Mouse (Mus musculus) c-Kit-positive CD71-positive TER-119-positive erythroid progenitor cells, embryonic 14.5 days (primary cell): ENCODE results near the gene Vsig10l.
A peak's percentile ranks its signal among the peaks of the same experiment; 100 is the strongest.

Experiments
- DNase-seq: peaks from one replicate; pipeline ENCODE4 v3.0.0-alpha.2; 2013; ENCODE audit warnings: low spot score

Gene Vsig10l

DNA sequence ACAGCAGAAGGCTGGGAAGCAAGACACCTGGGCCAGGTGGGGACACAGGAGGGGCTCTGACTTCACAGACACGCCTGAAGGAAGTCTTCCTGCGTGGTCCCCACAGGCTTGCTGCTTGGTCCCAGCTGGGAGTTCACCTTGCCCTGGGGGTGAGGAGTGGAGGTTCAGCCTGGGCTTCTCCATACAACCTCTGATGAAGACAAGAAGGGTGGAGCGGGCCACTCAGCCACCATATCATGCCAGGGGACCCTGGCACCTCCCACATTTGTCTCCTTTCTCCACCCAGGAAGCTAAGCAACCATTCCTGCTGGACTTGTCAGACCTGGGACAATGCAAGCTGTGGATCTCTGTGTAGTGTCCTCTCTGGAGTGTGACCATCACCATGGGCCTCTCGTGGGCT lies at the start of gene Vsig10l:
Vsig10l (plus strand) TSS at position 301 of the 400 bp plus-strand sequence.
- DNase-seq = no peak

DNA sequence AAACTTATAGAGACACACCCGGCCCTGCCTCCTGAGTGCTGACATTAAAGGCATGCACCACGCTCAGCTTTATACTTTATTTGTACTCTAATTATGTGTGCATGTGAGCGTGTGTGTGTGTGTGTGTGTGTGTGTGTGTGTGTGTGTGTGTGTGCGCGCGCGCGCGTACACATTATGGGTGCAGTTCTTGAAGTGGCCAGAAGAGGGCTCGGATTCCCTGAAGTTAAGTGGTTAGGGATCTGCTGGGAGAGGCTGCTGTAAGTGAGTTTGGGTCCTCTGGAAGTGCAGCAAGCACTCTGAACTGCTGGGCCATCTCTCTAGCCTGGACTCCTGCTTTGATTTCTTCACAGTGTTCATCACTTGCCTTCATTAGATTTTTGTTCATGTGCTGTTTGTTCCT lies 45.7 kb upstream of the Vsig10l start:
- DNase-seq = no peak

DNA sequence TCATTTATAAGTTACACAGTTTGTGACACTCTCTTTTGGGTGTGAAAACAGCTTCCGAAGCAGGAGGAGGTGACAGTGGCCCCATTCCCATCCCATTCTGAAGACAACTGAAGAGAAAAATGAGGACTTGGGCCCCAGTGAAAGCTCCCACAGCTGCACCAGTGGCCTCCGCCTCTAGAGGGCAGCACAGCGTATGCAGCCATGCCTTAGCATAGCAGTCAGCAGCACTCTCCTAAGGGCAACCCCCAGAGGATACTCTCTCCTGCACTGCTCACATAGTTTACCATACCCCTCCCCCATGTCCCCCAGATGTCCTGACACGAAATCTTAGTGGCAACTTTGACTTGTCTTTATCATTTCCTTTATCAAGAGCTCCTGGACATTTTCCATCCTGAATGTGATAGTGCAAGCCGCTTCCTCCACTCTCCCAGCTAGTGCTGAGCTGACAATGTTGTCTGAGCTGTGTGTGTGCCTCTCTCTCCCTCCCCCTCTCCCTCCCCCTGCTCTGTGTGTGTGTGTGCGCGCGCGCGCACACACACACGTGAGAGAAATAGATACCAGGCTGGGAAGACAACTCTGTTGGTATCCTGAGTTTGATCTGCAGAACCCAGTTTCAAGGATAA lies 39.8 kb upstream of the Vsig10l start:
- peak; percentile 57 for DNase-seq

DNA sequence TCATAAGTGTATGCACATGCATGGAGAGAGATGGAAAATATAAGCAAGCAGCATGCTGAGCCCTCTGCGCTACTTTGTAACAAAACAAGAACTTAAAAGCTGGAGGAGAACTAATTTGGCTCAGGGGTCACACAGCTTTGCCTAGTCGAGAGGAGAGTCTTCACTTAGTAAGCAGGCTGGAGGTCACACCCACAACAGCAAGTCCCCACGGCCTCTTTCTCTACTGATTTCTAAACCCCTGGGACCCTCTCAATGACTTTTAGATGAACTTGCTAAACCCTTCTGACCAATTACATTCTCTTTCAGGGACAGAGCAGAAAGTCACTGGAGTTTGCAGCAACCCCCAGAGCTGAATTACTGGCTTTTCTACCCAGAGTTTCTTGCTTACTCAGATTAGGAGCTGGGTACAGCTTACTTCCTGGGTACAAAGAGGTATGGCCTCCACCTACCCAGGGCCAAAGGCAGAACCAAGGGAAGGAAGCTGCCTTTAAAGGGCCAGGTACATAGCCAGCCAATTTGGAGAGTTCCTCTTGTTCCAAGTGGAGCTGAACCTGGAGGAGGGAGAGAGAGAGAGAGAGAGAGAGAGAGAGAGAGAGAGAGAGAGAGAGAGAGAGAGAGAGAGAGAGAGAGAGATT lies 38.8 kb upstream of the Vsig10l start:
- DNase-seq = no peak

DNA sequence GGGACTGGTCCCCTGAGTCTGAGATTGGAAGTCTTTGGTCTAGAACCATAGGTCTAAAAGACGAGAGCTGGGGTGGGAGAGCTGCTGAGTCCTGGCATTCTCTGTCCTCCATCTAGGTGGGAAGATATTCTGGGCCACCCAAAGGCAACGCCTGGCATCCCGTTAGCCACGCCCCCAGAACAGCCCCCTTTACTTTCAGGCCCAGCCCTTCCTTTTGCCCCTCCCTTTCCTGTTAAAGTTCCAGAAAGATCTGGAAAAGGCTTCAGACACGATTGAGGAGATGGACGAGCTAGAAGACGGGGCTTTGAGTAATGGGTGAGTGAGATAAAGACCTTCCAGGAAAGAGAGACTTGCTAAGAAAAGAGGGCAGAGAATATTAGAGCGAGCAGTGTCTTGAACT lies 35.5 kb upstream of the Vsig10l start, which contains the start of gene Lim2:
Lim2 (plus strand) TSS at position 265 of the 400 bp plus-strand sequence.
- DNase-seq = no peak

DNA sequence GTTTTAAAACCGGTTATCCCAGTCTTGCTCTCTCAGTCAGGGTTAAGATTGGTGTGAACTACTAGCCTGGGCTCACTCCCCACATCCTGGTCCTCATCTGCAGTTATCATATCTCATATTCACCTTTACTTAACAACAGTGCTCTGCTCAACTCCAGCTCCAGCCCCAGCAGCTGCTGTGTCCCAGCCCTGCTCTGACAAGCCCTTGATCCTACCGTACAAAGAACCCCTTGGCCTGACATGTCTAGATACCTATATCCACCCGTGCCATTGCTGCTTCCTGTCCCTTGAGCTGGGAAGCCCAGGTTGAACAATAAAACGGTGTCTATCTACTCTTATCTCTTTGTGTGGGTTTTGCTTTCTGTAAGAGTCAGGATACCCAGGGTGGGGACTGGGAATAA lies 33.5 kb upstream of the Vsig10l start:
- no peak for DNase-seq

GRCm38 (mm10) chr7:43432891-43433290 lies 30.1 kb upstream of the Vsig10l start:
- DNase-seq = no peak

- DNase-seq = no peak
Measured at GRCm38 (mm10) chr7:43434676-43435075, 28.3 kb upstream of the Vsig10l start.

DNA sequence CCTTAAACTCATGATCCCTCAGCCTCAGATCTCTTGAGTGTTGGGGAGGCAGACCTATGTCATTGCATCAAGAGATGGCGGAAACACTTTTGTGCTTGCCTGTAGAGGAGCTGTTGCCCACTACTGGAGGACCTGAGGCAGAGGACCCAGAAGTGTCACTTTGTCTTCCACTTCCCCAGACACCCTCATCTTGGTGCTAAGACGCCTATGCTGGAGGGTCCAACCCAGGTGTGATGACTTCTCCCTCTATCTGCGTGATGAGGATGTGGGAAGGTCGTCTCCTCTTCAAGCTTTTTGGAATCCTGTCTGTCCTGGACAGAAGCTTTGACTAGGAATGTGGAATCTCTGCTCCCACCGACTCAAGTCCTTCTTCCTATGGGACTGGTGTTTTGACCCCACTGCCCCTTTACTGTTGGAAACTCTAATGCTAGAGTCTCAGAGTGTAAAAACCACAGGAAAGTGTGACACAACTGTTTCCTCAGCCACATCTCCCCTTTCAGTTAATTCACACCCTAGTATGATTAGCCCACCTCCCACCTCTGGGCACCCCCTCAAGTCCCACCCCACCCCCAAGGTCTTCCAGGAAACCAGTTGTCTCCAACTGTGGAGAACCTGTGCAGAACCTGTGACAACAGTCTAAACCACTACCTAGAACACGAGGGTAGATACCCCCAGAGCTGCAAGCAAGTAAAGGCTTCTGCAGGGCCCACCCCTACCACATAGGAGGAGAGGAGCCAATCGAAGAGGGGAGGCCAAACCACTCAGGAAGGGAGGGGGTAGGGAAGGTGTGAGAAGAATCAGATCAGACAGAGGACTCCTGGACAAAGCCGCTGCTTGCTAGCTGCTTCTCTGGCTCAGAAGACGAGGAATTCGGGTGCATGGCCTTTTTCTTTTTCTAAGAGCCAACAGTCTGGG lies 26.4 kb upstream of the Vsig10l start, which contains the start of gene Nkg7:
Nkg7 (plus strand) TSS at position 733 of the 915 bp plus-strand sequence.
- no peak for DNase-seq

DNA sequence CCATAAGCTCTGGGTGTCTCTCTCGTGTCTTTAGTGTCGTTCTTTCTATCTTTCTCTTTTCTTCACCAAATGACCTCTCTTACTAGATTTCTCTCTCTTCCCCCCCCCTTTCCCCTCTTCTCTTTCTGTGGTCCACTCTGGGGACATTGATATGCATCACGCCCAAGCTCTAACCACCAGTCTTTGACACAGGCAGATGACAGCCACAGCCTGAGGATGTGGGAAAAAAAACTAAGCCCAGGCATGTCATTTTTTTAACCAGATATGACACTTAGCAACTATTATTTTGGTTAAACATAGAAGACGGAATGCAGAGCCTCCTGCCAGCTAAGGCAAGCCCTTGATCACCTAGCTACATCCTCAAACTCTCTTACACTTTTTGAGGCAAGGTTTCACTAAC lies 24.3 kb upstream of the Vsig10l start:
- no peak for DNase-seq

DNA sequence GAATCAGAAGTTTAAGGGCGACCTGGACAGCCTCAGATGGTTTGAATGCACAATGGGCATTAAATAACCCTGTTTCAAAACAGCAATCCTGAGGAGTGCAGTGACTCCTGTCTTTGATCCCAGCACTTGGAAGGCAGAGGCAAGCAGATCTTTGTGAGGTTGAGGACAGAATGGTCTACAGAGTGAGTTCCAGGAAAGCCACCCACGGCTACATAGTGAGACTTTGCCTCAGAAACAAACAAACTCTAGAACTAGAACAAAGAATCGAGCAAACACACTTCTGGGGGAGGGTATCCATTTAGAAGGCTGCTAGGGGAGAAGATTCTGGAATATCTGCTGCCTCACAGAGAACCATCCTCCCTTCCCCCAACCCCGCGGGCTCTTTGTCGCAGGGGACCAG lies 22.5 kb upstream of the Vsig10l start, which contains the start of gene Cldnd2:
Cldnd2 (plus strand) TSS at position 301 of the 400 bp plus-strand sequence.
- no peak for DNase-seq

- no peak for DNase-seq
Measured at GRCm38 (mm10) chr7:43441071-43441470, 21.9 kb upstream of the Vsig10l start.

DNA sequence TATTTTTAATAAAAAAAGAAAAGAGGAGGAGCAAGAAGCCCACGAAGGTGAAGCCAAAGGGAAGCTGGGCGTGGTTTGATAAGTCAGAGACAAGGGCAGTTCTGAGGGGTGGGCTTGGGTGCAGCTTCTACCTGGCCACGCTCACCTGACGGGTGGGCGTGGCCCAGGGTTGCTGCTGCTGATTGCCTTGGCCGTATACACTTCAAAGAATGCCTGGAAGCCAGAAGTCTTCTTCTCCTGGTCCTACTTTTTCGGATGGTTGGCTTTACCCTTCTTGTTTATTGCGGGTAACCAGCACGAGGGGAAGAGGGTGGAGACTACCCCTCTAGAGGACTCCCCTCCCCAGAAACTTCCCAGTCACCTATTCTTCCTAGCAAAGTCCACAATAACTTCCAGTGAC lies 20.3 kb upstream of the Vsig10l start:
- no peak for DNase-seq

GRCm38 (mm10) chr7:43443126-43443916 lies 19.6 kb upstream of the Vsig10l start:
- DNase-seq = peak; percentile 59

DNA sequence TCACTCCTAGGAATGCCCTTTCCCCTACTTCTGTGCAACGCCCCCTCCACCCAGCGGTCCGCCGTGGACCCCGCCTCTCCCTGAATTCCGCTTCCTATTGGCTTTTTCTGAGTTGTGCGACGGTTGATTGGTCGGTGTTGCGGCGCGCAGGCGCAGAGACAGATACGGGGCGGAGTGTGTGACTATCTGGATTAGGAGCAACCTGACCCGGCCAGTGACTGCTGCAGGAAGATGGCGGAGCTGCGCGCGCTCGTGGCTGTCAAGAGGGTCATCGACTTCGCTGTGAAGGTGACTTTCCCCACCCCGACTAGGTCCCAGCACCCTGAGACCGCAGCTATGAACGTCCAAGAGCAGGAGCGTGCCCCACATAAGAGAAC lies 19.0 kb upstream of the Vsig10l start, which contains the start of the genes Etfb and Gm45233:
Etfb (plus strand) TSS at position 167 of the 377 bp plus-strand sequence.
Gm45233 (plus strand) TSS at position 212 of the 377 bp plus-strand sequence.
- DNase-seq = peak; percentile 93

DNA sequence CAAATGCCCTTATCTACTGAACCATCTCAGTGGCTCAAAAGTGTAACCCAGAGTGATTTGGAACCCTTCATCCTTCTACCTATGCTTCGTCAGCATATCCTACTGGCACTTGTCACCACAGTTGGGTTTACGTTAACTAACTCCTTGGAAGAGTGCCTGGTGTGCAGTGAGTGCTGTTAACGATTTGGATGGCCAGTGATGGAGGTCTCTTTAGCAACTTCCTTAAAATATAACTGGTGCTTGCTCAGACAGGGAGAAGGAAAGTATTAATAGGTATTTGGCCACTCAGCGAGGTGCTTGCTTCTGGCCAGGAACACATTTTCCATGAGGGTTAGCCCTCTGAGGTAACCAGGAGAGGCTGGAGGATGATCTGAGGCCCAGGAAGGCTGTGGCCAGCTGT lies 15.2 kb upstream of the Vsig10l start:
- no peak for DNase-seq

DNA sequence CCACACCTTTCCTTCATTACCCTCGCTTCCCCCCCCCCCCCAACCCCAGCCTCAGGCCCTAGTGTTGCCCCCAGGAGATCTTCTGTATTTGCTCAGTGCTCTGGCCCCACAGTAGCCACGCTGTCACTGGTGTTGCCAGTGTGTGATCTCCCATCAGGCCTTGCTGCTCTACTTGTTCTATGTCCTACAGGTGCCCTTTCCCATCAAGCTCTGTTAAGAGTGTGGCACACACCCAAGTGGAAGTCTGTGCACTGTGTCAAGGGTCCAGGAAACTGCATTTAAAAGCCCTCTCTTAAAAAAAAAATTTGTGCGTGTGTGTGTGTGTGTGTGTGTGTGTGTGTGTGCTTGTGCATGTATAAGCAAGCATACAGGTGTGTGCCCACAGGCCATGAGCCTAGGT lies 14.7 kb upstream of the Vsig10l start:
- DNase-seq = no peak

- no peak for DNase-seq
Measured at GRCm38 (mm10) chr7:43449811-43450210, 13.1 kb upstream of the Vsig10l start.

DNA sequence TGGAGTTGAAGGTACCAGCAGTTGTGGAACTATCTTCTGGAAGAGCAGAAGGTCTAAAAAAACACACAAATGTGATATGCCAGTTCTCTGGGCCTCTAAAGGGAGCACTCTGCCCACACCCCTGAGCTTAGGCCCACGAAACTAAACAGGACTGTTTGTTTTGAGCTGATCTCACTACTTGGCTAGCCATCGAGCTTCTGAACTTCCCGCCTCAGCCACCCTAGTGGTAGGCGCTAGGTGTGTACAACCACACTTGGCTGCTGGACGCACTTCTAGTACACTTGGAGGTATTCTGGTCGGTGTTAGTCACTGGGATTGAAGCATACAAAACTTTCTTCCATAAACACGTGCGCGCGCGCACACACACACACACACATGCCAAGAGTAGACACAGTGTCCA lies 11.2 kb upstream of the Vsig10l start:
- DNase-seq = no peak

DNA sequence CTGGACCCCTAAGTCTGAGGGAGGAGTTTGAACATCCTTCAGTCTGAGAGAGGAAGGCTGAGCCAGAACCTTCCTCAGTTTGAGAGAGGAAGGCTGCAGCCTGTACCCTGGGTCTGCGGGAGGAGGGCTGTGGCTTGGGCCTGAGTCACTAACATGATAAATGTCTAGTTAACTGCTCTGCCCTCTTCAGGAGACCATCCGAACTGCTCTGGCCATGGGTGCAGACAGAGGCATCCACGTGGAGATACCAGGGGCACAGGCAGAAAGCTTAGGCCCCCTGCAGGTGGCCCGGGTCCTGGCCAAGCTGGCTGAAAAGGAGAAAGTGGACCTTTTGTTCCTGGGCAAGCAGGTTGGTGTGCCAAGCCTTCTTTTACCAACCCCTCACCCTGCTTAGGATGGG lies 10.3 kb upstream of the Vsig10l start:
- DNase-seq = peak; percentile 14

DNA sequence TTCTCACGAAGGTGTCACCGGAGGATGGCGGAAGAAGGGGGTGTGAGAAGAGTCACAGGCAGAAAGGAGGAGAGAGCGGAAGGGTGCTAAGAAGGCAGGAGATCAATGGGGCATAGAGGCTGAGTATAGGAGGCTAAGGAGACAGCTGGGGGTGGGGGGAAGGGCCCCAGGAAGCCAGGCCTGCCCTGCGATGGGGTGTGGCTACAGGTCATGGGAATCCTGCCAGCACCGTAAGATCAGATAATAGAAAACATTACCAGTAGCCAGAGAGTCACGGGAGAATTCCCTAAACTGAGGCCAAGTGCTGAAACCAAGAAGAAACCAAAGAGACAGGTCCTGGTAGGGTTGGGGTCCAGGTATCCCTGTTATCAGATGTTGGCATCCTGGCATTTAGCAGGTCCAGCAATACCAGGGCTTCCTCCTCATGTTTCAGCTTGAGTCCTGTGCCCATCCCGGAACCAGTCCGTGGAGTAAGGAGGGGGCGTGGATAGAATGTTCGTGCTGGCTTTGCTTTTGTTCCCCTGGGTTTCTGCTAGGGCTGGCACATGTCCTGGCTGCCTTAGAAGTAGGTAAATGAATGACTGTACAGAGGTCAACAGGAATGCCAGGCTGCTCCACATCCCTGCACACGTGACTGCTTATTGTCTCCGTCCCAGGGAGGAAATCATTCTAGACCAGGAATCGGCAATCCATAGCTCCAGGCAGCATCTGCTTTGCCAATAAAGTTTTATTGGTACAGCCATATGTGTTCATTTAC lies 9.2 kb upstream of the Vsig10l start:
- no peak for DNase-seq
